Mouse (Mus musculus): ENCODE measurements around the gene Arid1b. TPM values are rescaled to one million over a fixed set of nuclear protein-coding genes. Genes with fewer than 3 reads are reported as not detected.
A peak's percentile ranks its signal among the peaks of the same experiment; 100 is the strongest.

The Arid1b gene
- total RNA-seq, 2 experiments from 2014 or later, result 9.2 to 28.8 TPM

- ATAC-seq (replicated peaks; ENCODE audit: low FRiP score, low TSS enrichment, poor library complexity, severe bottlenecking), result no peak
Observed at GRCm38 (mm10) chr17:5365992-5366398, 371.9 kb downstream of the Arid1b start.

GRCm38 (mm10) chr17:5371032-5371431 is 376.9 kb downstream of the Arid1b start:
- ATAC-seq (replicated peaks; ENCODE audit: low FRiP score, low TSS enrichment, poor library complexity, severe bottlenecking), result no peak

GRCm38 (mm10) chr17:5371521-5371920 is 377.4 kb downstream of the Arid1b start:
- ATAC-seq (replicated peaks; ENCODE audit: low FRiP score, low TSS enrichment, poor library complexity, severe bottlenecking), result no peak

GRCm38 (mm10) chr17:5372951-5373350 is 378.8 kb downstream of the Arid1b start:
- ATAC-seq (replicated peaks; ENCODE audit: low FRiP score, low TSS enrichment, poor library complexity, severe bottlenecking), result no peak

GRCm38 (mm10) chr17:5377151-5377929 is 383.2 kb downstream of the Arid1b start:
- 0 out of 2 replicates have a peak, but pooled peaks have one; percentile 7 for ATAC-seq (replicated peaks; ENCODE audit: low FRiP score, low TSS enrichment, poor library complexity, severe bottlenecking)

- ATAC-seq (replicated peaks; ENCODE audit: low FRiP score, low TSS enrichment, poor library complexity, severe bottlenecking), result peak; percentile 88
Observed at GRCm38 (mm10) chr17:5377930-5378310, 383.8 kb downstream of the Arid1b start.

- no peak for ATAC-seq (replicated peaks; ENCODE audit: low FRiP score, low TSS enrichment, poor library complexity, severe bottlenecking)
Observed at GRCm38 (mm10) chr17:5385694-5386093, 391.6 kb downstream of the Arid1b start.

- no peak for ATAC-seq (replicated peaks; ENCODE audit: low FRiP score, low TSS enrichment, poor library complexity, severe bottlenecking)
Observed at GRCm38 (mm10) chr17:5386885-5387545, 392.9 kb downstream of the Arid1b start.

GRCm38 (mm10) chr17:5388351-5388750 is 394.2 kb downstream of the Arid1b start:
- ATAC-seq (replicated peaks; ENCODE audit: low FRiP score, low TSS enrichment, poor library complexity, severe bottlenecking), result no peak

- no peak for ATAC-seq (replicated peaks; ENCODE audit: low FRiP score, low TSS enrichment, poor library complexity, severe bottlenecking)
Observed at GRCm38 (mm10) chr17:5390682-5391081, 396.6 kb downstream of the Arid1b start.

- no peak for ATAC-seq (replicated peaks; ENCODE audit: low FRiP score, low TSS enrichment, poor library complexity, severe bottlenecking)
Observed at GRCm38 (mm10) chr17:5395454-5396205, 401.5 kb downstream of the Arid1b start.

- ATAC-seq (replicated peaks; ENCODE audit: low FRiP score, low TSS enrichment, poor library complexity, severe bottlenecking), result no peak
Observed at GRCm38 (mm10) chr17:5396213-5396612, 402.1 kb downstream of the Arid1b start.
